Mouse (Mus musculus) embryonic fibroblast, embryonic 13.5 days (primary cell): ENCODE measurements around the gene Cyb5d1. TPM values are rescaled to one million over a fixed set of nuclear protein-coding genes. Genes with fewer than 3 reads are reported as not detected.
"Not testable (repeated sequence)": the region's sequence is repeated elsewhere in the genome, so short reads cannot be mapped to it uniquely, and the experiment has no call there.

ENCODE experiments used
- H3K27ac ChIP-seq: 2 replicates; pipeline ENCODE4 v1.5.1; 2012; ENCODE audit warnings: low read length, control low read depth, inconsistent platforms; ENCODE audit not compliant: insufficient read depth
- H3K4me1 ChIP-seq: 2 replicates; pipeline ENCODE4 v1.6.1; 2011; ENCODE audit warnings: low read length; ENCODE audit not compliant: control insufficient read depth, insufficient read depth
- H3K4me3 ChIP-seq: 2 replicates; pipeline ENCODE4 v1.5.1; 2011; ENCODE audit warnings: mild to moderate bottlenecking, control low read depth, low read length; ENCODE audit not compliant: insufficient read depth
- CTCF ChIP-seq: IDR thresholded peaks from 2 replicates; pipeline ENCODE4 v1.5.1; 2011; ENCODE audit warnings: mild to moderate bottlenecking, control low read depth, low read length, moderate library complexity, borderline replicate concordance; ENCODE audit not compliant: insufficient read depth
- POLR2A ChIP-seq: IDR thresholded peaks from 2 replicates; pipeline ENCODE4 v1.6.1; 2011; ENCODE audit warnings: low read depth, mild to moderate bottlenecking, control low read depth, low read length, moderate library complexity
- polyA plus RNA-seq: library from polyadenylated mRNA; stranded (reverse); fragments of >200 nt; gene quantifications from 2 replicates; pipeline ENCODE4 v1.2.4, GENCODE M21; 2011; ENCODE audit warnings: low read depth; ENCODE audit not compliant: missing spikeins, insufficient read length

Cyb5d1 gene
- polyA plus RNA-seq: 51.0 and 51.7 TPM in 2 replicates

DNA sequence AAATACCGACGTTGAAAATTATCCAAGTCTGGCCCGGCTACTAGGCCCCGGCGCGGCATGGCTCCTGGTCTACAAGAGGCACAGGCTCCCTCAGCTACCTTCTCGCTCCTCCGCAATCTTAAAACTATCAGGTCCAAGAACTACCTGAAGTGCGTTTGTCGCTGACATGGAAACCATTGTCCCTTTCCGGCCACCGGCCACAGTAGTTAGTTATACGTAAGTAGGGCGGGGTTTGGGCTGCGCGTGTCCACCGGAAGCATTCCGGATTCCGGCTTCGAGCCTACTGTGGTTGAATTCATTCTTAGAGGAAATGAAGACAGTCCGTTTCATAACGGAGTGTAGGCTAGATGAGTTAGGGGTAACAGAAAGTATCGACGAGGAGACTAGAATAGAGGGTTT is at the start of gene Cyb5d1, which contains the start of gene Naa38:
Cyb5d1 (minus strand) TSS at position 397 of the 399 bp plus-strand sequence.
Naa38 (plus strand) TSS at position 253 of the 399 bp plus-strand sequence.
- not testable (repeated sequence) for H3K4me1 ChIP-seq
- Histone ChIP-seq H3K4me3 (peak within 1 kb of the TSS; percentile 87), H3K27ac (peak within 1 kb of the TSS; percentile 94)
- peak; percentile 46; the same call in 1 of the 2 replicates for TF ChIP-seq POLR2A

DNA sequence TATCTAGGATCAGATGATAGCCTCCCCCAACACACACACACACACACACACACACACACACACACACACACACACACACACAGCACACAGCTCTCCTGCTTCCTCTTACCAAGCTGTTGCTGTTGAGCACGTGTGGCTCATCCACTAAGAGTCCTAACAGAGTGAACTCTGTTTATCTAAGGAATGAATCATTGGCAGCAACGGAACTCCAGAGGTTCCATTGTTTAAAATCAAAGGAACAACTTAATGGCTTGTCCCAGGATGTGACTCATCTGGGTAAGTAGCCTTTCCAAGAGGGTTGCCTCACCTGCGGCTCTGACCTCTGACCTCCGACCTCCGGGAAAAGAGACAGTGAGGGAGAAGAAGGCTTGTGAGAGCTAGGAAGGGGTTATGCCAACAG is 47.9 kb upstream of the Cyb5d1 start:
- H3K4me3 ChIP-seq: no peak overlapping the region
- no peak overlapping the region for H3K27ac ChIP-seq
- TF ChIP-seq POLR2A (no peak), CTCF (no peak)
- H3K4me1 ChIP-seq: peaks cover 4% of the 10 kb centered on the region; the same call in 1 of the 2 replicates

DNA sequence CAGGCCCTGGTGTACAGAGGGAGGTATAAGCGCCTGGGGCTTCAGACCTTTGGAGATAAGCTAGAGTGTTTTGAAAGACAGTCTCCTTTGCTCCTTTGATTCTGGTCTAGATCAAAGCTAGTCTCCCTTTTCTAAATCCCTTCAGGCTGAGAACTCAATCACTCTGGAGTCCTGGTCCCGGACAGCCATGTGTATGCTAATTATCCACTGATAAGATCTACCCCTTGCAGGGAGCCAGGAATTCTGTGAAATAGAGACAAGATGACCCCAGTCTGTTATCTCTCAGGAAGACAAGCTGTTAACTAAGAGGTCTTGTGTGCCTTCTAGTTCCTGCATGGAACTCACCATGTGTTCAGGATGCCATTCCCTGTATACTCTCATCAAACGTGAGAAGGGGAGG is 41.9 kb upstream of the Cyb5d1 start:
- TF ChIP-seq POLR2A: no peak
- TF ChIP-seq CTCF: no peak
- H3K4me3 ChIP-seq: no peak overlapping the region
- no peak overlapping the region for H3K27ac ChIP-seq
- no peaks in the 10 kb centered on the region for H3K4me1 ChIP-seq

DNA sequence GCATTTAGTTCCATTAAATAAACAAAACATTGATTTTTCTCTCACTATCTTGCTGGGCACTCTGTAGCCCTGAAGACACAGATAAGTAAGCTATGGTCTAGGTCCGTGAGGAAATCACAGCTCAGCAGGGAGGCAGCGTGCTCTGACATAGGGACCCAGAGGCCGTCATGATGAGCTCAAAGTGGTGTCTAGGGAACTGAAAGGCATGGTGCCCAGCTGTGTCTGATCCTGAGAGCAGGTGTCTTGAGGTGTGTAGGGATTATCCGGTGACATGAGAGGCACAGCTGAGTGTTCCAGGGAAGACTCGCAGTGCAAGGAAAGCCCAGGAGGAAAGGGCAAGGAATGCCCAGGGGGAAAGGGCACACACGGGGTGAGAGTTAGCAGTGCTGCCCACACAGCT is 37.8 kb upstream of the Cyb5d1 start:
- Histone ChIP-seq H3K4me1 (no peaks in the 10 kb centered on the region), H3K4me3 (no peak overlapping the region), H3K27ac (no peak overlapping the region)
- TF ChIP-seq POLR2A (no peak), CTCF (no peak)

DNA sequence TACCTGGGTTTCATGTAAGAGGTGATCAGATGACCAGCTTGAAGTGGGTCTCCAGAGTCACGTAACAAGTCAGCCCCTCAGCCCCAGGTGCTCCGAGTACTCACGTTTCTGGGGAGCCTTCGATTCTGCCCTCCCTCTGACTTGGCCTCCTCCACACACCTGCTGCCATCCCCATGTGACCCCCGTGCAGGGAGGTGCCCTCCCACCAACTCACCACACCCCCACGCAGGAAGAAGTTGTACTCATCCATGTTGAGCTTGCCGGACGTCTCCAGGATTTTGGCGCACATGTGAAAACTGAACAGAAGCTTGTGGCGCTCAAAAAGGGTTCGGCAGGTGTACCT is 37.2 kb upstream of the Cyb5d1 start:
- H3K4me3 ChIP-seq: no peak overlapping the region
- no peak overlapping the region for H3K27ac ChIP-seq
- no peaks in the 10 kb centered on the region for H3K4me1 ChIP-seq
- TF ChIP-seq POLR2A: no peak

DNA sequence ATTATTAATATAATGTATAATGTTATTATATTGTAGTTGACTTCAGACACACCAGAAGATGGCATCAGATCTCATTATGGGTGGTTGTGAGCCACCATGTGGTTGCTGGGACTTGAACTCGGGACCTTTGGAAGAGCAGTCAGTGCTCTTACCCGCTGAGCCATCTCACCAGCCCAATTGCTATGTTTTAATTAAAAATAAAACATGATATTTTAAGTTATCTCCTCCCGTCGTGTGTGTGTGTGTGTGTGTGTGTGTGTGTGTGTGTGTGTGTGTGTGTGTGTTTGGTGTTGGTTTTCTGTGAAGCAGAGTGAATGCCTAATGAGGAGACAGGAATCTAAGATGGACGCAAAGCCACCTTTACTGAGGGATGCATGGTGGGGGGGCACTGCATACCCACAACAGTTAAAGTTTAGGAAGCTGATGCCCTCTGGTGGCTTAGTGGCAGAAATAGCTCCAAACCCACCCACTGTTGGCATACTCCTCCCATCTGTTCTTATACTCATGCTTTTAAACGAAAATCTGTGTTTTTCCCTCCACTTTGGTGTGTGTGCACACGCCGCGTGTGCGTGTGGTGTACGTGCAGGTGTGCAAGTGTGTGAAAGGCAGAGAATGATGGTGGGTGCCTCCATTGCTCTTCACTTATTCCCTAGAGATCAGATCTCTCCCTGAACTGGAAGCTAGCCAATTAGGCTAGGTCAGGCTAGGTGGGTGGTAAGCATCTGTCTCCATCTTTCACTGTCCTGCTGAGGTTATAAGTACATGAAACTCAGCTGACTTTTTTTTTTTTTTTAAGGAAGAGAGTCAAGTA is 36.6 kb upstream of the Cyb5d1 start:
- Histone ChIP-seq H3K4me3 (no peak overlapping the region), H3K4me1 (no peaks in the 10 kb centered on the region)
- TF ChIP-seq POLR2A: no peak
- peak; percentile 21; the same call in 1 of the 2 replicates for TF ChIP-seq CTCF

DNA sequence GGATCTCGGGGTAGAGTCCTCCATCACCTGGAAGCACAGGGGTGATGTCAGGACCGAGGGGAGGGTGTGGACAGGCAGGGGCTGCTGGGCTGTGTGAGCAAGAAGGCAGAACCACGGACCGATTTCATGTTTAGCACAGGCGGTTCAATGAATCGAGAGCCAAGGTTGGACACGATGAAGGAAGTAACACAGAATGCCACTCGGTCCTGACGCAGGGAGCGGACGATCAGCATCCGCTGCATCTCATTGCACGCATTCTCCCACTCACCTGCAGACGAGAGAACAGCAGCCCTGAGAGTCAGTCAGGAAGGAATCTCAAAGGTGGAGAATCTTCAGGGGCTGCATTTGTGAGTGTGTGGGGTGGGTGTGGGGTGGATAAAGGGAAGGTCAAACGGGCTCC is 35.2 kb upstream of the Cyb5d1 start:
- H3K4me1 ChIP-seq: no peaks in the 10 kb centered on the region
- H3K27ac ChIP-seq: no peak overlapping the region
- no peak overlapping the region for H3K4me3 ChIP-seq
- TF ChIP-seq POLR2A (no peak), CTCF (no peak)

More for the DNA sequence above, 36.6 kb upstream of the Cyb5d1 start:
- no peak overlapping the region for H3K27ac ChIP-seq

DNA sequence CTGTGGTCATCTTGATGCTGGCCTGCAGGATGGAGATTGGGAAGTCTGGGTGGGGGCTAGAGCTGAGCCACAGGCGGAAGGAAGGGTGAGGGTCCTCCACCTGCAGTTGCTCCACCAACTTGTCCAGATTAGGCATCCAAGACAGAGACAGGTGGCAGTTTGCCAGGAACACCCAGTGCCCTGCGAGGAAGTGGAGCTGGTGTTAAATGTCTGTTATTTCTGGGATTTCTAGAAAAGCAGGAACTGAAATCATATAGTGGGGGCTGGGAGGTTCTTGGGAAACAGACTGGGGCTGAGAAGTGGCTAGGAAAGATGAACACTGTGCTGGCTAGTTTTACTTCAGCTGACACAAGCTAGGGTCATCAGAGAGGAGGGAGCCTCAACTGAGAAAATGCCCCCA is 33.9 kb upstream of the Cyb5d1 start:
- no peak overlapping the region for H3K4me3 ChIP-seq
- no peaks in the 10 kb centered on the region for H3K4me1 ChIP-seq
- no peak overlapping the region for H3K27ac ChIP-seq
- TF ChIP-seq CTCF (no peak), POLR2A (no peak)

DNA sequence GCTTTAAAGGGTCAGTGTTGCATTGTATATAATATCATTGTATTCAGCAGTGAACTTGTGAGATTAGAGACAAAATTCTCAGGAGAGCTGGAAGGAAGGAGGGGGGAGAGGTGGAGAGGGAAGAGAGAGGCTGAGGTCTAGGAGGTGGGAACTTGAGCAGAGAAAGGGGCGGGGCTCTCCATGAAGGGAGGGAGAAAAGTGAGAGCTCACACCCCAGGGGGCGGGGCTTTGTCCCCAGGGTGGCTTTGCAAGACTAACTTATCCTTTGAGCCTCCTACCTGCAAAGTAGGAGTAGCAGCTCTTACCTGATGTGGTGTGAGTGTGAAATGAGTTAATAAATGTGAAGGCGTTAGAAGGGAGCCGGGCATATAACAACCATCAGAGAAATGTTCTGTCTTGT is 33.3 kb upstream of the Cyb5d1 start:
- no peak for TF ChIP-seq POLR2A
- no peak for TF ChIP-seq CTCF
- Histone ChIP-seq H3K27ac (no peak overlapping the region), H3K4me1 (no peaks in the 10 kb centered on the region), H3K4me3 (no peak overlapping the region)

DNA sequence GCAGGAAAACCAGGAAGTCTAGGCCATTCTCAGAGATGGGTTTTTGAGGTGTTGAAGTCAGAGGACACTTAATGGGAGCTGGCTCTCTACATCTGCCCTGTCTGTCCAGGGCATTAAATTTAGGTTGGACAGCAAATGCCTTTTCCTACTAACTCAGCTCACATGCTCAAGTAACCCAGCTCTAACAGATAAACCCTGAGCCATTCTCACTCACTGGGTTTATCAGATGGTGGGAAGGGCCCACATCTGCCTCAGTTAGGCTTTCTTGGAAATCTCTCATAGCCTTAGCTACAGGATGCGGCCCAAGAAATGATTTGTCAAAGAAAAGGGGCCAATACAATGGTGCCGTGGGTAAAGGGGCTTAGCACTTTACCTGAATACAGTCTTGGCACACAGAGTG is 30.8 kb upstream of the Cyb5d1 start:
- Histone ChIP-seq H3K4me3 (no peak overlapping the region), H3K4me1 (no peaks in the 10 kb centered on the region), H3K27ac (no peak overlapping the region)
- TF ChIP-seq CTCF: no peak
- no peak for TF ChIP-seq POLR2A

DNA sequence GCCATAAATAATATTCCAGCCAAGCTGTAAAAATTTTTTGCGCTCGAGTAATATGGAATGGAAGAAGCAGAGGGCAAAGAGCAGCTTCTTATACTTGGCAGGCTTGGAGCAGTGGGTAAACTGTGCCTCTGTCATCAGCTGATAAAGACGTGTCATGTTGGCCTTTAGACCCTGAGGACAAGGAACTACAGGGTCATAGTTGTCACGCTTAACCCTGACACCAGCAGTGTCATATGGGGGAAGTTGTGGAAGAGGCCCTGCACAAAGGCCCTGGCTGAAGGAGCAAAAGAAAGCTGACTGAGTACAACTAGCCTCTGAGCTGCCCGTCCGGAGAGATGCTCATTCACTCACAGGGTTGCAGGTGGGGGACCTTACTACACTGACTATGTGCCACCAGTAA is 28.5 kb upstream of the Cyb5d1 start:
- H3K4me1 ChIP-seq: no peaks in the 10 kb centered on the region
- TF ChIP-seq POLR2A: no peak
- TF ChIP-seq CTCF: no peak
- no peak overlapping the region for H3K4me3 ChIP-seq
- H3K27ac ChIP-seq: no peak overlapping the region
